Mouse (Mus musculus) hindbrain, embryonic 12.5 days (tissue): Measurements from ENCODE around the gene Mrps18b. TPM values are rescaled to one million over a fixed set of nuclear protein-coding genes. Genes with fewer than 3 reads are reported as not detected.
A peak's percentile ranks its signal among the peaks of the same experiment; 100 is the strongest.

Experiments
- ATAC-seq: fragments of 200-750 bp; cut with Nextera tagmentation; 2 replicates; pipeline ENCODE4 v1.8.0; 2017; ENCODE audit warnings: moderate TSS enrichment; ENCODE audit not compliant: low FRiP score
- H3K27ac ChIP-seq: fragments of 300-500 bp; sonication (generic); 2 replicates; pipeline ENCODE4 v1.5.1; 2016; ENCODE audit warnings: mild to moderate bottlenecking
- H3K27me3 ChIP-seq: fragments of 300-500 bp; sonication (generic); 2 replicates; pipeline ENCODE4 v1.6.1; 2016; ENCODE audit warnings: mild to moderate bottlenecking
- H3K36me3 ChIP-seq: fragments of 300-500 bp; sonication (generic); 2 replicates; pipeline ENCODE4 v1.6.1; 2016; ENCODE audit warnings: mild to moderate bottlenecking
- H3K4me1 ChIP-seq: fragments of 300-500 bp; sonication (generic); 2 replicates; pipeline ENCODE4 v1.6.1; 2016
- H3K4me2 ChIP-seq: fragments of 300-500 bp; sonication (generic); replicated peaks from 2 replicates; pipeline ENCODE4 v1.6.1; 2016; ENCODE audit warnings: mild to moderate bottlenecking
- H3K4me3 ChIP-seq: fragments of 300-500 bp; sonication (generic); 2 replicates; pipeline ENCODE4 v1.5.1; 2016; ENCODE audit warnings: mild to moderate bottlenecking
- H3K9ac ChIP-seq: fragments of 300-500 bp; sonication (generic); 2 replicates; pipeline ENCODE4 v1.6.1; 2016; ENCODE audit warnings: mild to moderate bottlenecking, moderate library complexity
- H3K9me3 ChIP-seq: fragments of 300-500 bp; sonication (generic); replicated peaks from 2 replicates; pipeline ENCODE4 v1.6.1; 2016; ENCODE audit warnings: mild to moderate bottlenecking
- WGBS: fragments of 180-500 bp; shearing (Covaris S2); methylation state at CpG from one replicate; pipeline ENCODE4 v1.1.7; 2016; 5-methylcytosine and 5-hydroxymethylcytosine counted together
- polyA plus RNA-seq: library from polyadenylated mRNA; unstranded; fragments of >200 nt; fragmentation: Nextera tagmentation; extraction: Ambion mirVana; gene quantifications from 2 replicates; pipeline ENCODE4 v1.2.1, GENCODE M21; 2016

Gene Mrps18b
- polyA plus RNA-seq, 1 experiment from 2014 or later: 51.1 TPM

DNA sequence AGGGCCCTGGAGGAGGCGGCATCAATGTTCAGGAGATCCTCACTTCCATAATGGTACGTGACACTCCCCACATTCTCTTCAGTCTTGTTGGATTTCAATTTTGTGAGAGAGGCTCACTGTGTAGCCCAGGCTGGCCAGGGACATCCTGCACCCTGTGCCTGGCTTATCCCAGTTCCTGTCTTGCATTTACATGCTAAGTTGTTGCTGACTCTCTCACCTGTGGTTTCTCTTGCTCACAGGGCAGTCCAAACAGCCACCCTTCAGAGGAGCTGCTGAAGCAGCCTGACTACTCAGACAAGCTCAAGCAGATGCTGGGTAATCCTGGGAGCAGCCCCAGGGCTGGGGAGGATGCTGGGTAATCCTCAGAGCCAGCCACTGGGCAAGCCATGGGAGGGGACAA lies 13.3 kb upstream of the Mrps18b start:
- H3K36me3 ChIP-seq: peaks cover 71% of the 10 kb centered on the region
- H3K9ac ChIP-seq: no peak overlapping the region
- no peaks in the 10 kb centered on the region for H3K4me1 ChIP-seq
- H3K4me2 ChIP-seq: no peak overlapping the region
- no peak for ATAC-seq
- no peak overlapping the region for H3K4me3 ChIP-seq
- H3K27me3 ChIP-seq: no peaks in the 10 kb centered on the region
- no peak overlapping the region for H3K27ac ChIP-seq
- 100% methylated on average over 2 of the region's 2 CpGs for WGBS
- H3K9me3 ChIP-seq: no peaks in the 10 kb centered on the region

DNA sequence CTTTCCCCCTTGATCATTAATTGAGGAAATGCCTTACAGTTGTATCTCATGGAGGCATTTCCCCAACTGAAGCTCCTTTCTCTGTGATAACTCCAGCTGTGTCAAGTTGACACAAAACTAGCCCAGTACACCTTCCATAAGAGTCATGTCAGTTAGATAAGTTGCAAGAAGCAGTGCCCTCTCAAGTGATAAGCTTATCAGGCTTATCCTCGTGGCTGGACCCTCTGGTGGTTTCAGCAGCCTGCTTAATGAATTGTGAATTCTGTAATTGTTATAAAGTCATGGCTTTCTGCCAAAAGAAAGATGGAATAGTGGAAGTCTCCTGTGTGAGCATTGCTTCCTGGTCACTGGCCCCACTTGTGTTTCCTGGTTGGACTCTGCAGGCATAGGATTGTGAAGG lies 11.3 kb upstream of the Mrps18b start:
- ATAC-seq: no peak
- Histone ChIP-seq H3K27me3 (no peaks in the 10 kb centered on the region), H3K9me3 (no peaks in the 10 kb centered on the region), H3K4me3 (no peak overlapping the region), H3K4me1 (no peaks in the 10 kb centered on the region), H3K27ac (no peak overlapping the region), H3K9ac (no peak overlapping the region), H3K4me2 (no peak overlapping the region), H3K36me3 (peaks cover 86% of the 10 kb centered on the region)
- 81% methylated on average over 1 of the region's 1 CpGs for WGBS

DNA sequence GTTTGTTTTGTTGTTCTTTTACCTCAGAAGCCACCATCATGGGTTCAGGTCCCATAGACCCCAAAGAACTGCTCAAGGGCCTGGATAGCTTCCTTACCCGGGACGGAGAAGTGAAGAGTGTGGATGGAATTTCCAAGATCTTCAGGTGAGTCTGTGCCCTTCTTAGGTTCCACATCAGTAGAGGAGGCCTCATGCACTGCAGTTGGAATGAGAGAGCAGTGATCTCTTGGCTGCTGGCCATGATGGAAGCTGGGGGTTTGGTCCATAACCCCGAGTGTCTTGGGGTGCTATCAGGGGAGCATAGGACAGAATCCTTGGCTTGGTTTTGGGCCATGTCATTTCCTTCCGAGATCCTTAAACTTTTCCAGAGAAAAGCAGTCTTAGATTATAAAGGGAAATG lies 7.1 kb upstream of the Mrps18b start:
- Histone ChIP-seq H3K36me3 (peaks cover 50% of the 10 kb centered on the region), H3K4me1 (peaks cover 27% of the 10 kb centered on the region), H3K27ac (no peak overlapping the region), H3K4me2 (no peak overlapping the region), H3K27me3 (no peaks in the 10 kb centered on the region), H3K9me3 (no peaks in the 10 kb centered on the region), H3K9ac (no peak overlapping the region), H3K4me3 (no peak overlapping the region)
- WGBS: 91% methylated on average over 4 of the region's 4 CpGs
- ATAC-seq: no peak

DNA sequence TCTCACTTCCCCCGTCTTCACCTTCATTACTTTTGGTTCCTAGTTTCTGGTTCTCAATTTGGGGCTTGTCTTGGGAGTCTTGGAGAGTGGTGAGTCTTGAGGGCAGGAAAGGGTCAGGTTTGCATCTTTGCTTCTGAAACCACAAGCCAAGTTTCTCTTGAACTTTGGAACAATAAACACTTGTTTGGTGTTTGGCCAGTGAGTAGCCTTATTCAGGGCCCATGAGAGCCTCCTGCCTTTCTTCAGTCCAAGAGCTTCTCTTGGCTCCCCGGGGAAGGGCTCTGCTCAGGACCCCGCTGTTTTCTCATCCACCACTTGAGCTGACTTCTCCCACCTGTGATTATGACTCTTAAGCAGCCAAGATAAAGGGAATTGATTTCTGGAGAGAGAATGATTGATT lies 6.4 kb upstream of the Mrps18b start:
- H3K27ac ChIP-seq: no peak overlapping the region
- no peak overlapping the region for H3K4me3 ChIP-seq
- peaks cover 43% of the 10 kb centered on the region for H3K36me3 ChIP-seq
- H3K9ac ChIP-seq: no peak overlapping the region
- peaks cover 27% of the 10 kb centered on the region for H3K4me1 ChIP-seq
- H3K4me2 ChIP-seq: no peak overlapping the region
- H3K27me3 ChIP-seq: no peaks in the 10 kb centered on the region
- H3K9me3 ChIP-seq: no peaks in the 10 kb centered on the region
- WGBS: 89% methylated on average over 3 of the region's 3 CpGs
- ATAC-seq: no peak

DNA sequence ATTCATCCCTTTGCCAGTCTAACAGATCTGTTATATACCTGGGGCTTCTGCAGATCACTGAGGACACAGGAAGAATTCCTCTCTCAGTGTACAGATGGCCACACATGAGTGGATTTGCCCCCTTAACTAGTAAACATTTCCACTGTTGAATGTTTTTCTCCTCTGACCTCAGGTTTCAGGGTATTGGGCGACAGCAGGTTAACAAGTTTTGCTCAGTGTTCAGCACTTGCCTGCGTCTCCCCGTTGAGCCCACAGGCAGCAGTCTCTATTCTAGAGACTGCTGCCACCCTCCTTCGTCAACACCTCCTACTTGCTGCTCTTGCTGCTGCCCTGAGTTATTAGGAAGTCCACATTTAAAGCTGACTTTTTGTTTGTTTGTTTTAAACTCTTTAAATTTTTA lies 5.5 kb upstream of the Mrps18b start:
- Histone ChIP-seq H3K36me3 (peaks cover 37% of the 10 kb centered on the region), H3K4me1 (peaks cover 27% of the 10 kb centered on the region), H3K27ac (no peak overlapping the region), H3K4me3 (no peak overlapping the region), H3K9me3 (no peaks in the 10 kb centered on the region), H3K27me3 (no peaks in the 10 kb centered on the region), H3K4me2 (no peak overlapping the region), H3K9ac (no peak overlapping the region)
- no peak for ATAC-seq
- 89% methylated on average over 4 of the region's 4 CpGs for WGBS

DNA sequence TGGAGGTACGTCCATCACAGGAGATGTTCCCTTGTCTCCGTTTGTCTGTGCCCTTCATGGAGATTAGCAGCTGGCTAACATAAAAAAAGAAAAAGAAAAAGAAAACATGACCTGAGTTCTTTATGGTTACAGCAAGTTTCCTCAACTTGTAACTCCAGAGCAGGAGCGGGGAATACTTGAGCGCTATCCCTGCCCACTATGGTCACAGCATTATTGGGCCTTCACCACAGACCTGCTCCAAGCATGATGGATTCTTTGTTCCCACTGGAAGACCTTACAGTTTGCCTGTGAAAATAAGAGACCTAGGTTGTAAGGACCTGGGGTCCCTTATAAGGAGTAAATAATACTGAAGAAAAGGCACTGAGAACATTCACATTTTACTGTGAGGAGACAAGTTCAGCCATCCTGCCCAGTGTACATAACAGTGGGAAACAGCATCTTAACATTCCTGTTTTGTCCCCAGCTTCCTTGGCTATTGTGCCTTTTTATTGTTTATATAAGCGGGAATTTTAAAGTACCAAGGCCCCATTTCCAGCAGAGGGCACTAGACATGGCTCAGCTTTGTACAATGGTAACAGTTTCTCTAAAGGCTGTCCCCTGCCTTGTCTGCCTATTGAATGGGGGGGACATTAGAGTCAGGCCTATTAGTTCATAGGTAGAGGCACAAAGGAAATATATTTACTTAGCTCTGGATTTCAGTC lies 4.8 kb upstream of the Mrps18b start:
- Histone ChIP-seq H3K36me3 (peaks cover 30% of the 10 kb centered on the region), H3K9me3 (no peaks in the 10 kb centered on the region), H3K4me2 (peak overlapping the region; percentile 89; the same call in 1 of the 2 replicates), H3K27me3 (no peaks in the 10 kb centered on the region), H3K9ac (no peak overlapping the region; the same call in 1 of the 2 replicates), H3K4me1 (peaks cover 27% of the 10 kb centered on the region), H3K27ac (peak overlapping the region; percentile 99), H3K4me3 (no peak overlapping the region)
- ATAC-seq: no peak
- WGBS: 73% methylated on average over 5 of the region's 5 CpGs

DNA sequence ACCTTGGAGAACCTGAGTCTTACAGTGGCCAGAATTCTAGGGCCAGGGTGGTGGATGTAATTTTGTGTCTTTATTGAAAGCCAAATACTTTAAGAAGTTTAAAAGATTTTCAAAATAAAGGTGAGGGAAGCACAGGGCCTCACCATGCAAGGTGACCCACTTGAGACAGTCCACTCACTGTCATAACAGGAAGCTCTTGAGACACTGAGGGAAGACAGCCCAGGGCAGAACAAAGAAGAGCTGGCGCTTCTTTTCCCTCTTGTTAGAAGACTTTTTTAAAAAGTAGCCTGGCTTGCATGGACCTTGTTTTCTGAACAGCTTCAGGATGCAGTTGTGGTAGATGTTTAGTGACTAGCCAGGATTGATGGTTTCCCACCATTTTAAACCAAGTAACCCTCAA lies 4.2 kb upstream of the Mrps18b start:
- 86% methylated on average over 1 of the region's 1 CpGs for WGBS
- peaks cover 30% of the 10 kb centered on the region for H3K4me1 ChIP-seq
- ATAC-seq: no peak
- H3K36me3 ChIP-seq: peaks cover 25% of the 10 kb centered on the region
- H3K9me3 ChIP-seq: no peaks in the 10 kb centered on the region
- no peak overlapping the region for H3K9ac ChIP-seq
- H3K4me2 ChIP-seq: peak overlapping the region; percentile 89
- peak overlapping the region; percentile 99 for H3K27ac ChIP-seq
- H3K4me3 ChIP-seq: no peak overlapping the region
- H3K27me3 ChIP-seq: no peaks in the 10 kb centered on the region

DNA sequence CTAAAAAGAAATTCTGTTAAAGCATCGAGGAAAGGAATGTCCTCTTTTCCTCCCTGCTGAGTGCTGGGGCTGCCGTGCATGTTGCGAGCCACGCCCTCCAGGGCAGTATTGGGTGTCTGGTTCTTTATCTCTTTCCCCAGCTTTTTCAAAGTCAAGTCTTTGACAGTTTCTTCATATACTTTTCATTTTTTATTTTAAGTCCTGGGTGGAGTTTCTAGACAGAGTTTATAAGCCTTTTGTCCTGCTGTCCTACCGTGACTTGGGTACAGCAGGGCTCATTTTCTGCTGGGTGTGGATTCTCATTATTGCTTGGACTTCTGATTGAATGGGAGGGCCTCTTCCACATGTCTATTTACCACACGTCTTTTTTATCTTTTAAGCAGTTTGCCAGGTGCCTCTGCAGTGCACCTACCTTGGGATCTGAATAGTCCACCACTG lies 3.7 kb upstream of the Mrps18b start:
- Histone ChIP-seq H3K4me3 (peak overlapping the region; percentile 65), H3K36me3 (peaks cover 20% of the 10 kb centered on the region), H3K9me3 (no peaks in the 10 kb centered on the region), H3K27me3 (no peaks in the 10 kb centered on the region), H3K4me2 (peak overlapping the region; percentile 89), H3K4me1 (peaks cover 35% of the 10 kb centered on the region), H3K9ac (peak overlapping the region; percentile 96), H3K27ac (peak overlapping the region; percentile 99)
- ATAC-seq: no peak
- WGBS: 51% methylated on average over 6 of the region's 6 CpGs

DNA sequence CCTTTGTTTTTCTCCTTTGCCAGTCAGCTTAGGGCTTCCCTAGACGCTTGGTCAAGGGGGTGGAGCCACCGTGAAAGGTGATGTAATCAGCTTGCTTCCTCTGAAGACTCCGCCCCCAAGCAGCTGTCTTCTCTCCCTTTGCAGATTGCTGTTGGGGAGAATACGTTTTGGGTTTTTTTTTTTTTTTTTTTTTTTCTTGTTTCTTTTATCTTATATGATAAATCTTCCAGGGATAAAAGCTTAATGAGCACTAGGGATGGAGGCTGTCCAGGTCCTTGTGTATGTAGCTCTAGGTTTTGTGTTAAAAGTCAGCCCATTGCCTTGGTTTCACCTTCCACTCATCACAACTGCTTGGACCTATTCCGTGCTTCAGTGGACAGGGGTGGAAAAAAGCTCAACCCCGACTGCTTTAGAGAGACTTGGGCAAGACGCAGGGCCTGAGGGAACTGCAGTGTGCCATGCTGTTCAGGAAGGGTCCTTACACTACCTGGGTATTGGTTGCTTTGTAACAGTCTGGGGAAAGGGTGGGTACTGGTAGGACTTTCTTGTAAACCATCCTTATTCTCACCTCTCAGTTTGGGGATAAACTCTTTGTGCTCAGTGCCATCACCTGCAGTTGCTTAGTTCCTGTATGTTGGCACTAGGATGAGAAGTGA lies 3.0 kb upstream of the Mrps18b start:
- peak; percentile 44 for ATAC-seq
- H3K27ac ChIP-seq: peak overlapping the region; percentile 99
- H3K9ac ChIP-seq: peak overlapping the region; percentile 96
- peak overlapping the region; percentile 89 for H3K4me2 ChIP-seq
- peaks cover 15% of the 10 kb centered on the region for H3K36me3 ChIP-seq
- no peaks in the 10 kb centered on the region for H3K9me3 ChIP-seq
- WGBS: 14% methylated on average over 7 of the region's 7 CpGs
- H3K4me1 ChIP-seq: peaks cover 37% of the 10 kb centered on the region
- H3K4me3 ChIP-seq: peak overlapping the region; percentile 65
- no peaks in the 10 kb centered on the region for H3K27me3 ChIP-seq

DNA sequence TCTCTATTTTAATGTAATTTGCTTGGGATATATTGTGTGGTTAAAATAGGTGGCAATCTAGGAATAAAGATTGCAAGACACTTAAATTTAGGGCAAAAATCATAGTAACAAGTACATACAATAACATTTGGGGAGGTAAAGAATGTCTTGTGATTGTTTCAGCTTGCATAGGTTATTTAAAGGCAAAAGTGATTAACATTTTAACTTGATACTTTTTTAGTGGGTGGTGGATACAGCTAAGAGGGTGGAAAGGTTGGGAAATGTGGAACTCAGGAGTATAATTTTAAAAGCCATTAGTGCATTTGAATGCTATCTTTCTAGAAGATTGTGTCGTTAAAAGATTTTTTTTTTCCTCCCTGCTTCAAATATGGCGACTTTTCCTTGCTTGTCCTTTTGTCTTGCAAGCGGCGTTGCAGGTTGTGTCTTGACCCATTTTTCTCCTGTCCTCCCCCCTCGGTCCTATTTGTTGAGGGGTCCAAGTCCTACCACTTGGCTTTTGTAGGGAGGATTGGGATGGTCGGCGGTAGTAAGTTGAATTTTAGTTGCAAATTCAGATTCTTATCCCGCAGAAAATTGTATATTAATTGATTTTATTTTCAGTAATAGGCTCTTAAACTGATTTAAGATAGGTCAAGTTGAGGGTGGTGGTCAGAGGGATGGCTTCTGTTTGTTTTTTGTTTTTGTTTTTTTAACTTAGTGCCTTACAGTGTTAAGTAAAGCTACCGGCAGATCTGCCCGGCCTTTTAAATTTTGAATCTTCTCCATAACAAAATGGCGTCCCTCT lies 2.3 kb upstream of the Mrps18b start:
- WGBS: under 1% methylated on average over 11 of the region's 11 CpGs

DNA sequence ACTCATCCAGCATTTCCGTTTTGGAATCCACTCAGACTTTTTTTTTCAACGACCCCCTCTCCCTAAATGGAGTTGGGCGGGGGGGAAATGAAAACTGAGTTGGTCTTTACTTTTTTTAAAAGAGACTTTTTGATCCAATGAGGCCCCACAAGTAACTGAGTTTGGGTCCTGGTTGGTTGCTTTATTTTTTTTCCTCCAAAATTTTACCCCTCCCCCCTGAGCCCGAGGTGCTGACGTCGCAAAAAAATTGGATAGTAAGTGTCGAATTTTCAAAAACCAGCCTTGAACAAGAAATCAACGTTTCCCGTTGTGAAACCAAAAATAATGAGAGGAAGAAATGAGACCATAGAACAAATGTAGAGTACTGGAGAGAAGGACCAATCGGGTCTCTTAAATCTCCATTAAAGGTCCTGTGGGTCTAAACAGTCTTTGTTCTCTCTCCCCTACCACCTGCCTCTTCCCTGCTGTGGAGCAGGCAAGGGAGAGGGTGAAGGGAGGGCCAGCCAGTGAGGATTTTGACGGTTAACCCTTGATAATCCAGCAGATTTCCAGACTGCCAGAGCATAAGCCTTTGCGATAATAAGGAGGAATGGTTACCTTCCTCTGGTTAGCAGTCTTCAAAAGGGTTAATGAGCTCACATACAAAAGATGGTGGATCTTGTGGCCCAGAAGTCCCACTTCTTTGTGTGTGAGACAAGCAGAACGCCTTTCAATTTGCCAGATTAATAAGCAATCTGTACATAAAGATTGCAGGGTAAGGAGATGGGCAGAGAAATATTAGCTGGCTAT lies 1.5 kb upstream of the Mrps18b start:
- H3K36me3 ChIP-seq: peaks cover 13% of the 10 kb centered on the region; the same call in 1 of the 2 replicates
- 0 out of 2 replicates have a peak, but pooled peaks have one; percentile 1 for ATAC-seq
- H3K9me3 ChIP-seq: no peaks in the 10 kb centered on the region
- under 1% methylated on average over 13 of the region's 13 CpGs for WGBS
- peak overlapping the region; percentile 99 for H3K27ac ChIP-seq
- H3K4me1 ChIP-seq: peaks cover 37% of the 10 kb centered on the region
- H3K9ac ChIP-seq: peak overlapping the region; percentile 96
- H3K4me2 ChIP-seq: peak overlapping the region; percentile 89
- no peaks in the 10 kb centered on the region for H3K27me3 ChIP-seq
- H3K4me3 ChIP-seq: peak overlapping the region; percentile 65

More for the DNA sequence above, 2.3 kb upstream of the Mrps18b start:
- Histone ChIP-seq H3K9me3 (no peaks in the 10 kb centered on the region), H3K4me2 (peak overlapping the region; percentile 89), H3K27ac (peak overlapping the region; percentile 99), H3K4me3 (peak overlapping the region; percentile 65), H3K27me3 (no peaks in the 10 kb centered on the region), H3K36me3 (peaks cover 11% of the 10 kb centered on the region; the same call in 1 of the 2 replicates), H3K4me1 (peaks cover 37% of the 10 kb centered on the region), H3K9ac (peak overlapping the region; percentile 96)
- no peak for ATAC-seq

DNA sequence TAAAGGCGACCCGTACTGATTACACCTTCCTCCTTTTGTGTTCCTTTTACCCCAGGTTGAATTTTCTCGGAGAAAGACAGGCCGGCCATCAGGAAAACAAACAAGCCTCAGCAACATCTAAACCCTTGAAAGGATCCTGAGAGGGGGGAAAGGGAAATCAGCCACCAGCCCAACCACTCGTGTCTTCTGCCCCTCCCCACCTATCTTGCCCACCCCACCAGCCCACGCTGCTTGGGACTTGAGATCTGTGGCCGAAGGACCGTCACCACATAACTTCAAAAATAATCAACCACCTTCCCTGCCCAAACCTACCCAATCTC lies 914 bp upstream of the Mrps18b start:
- H3K36me3 ChIP-seq: peaks cover 17% of the 10 kb centered on the region; the same call in 1 of the 2 replicates
- peak overlapping the region; percentile 96 for H3K9ac ChIP-seq
- H3K27ac ChIP-seq: peak overlapping the region; percentile 99
- peak overlapping the region; percentile 65 for H3K4me3 ChIP-seq
- 0% methylated on average over 8 of the region's 8 CpGs for WGBS
- peak overlapping the region; percentile 89 for H3K4me2 ChIP-seq
- no peaks in the 10 kb centered on the region for H3K9me3 ChIP-seq
- H3K4me1 ChIP-seq: peaks cover 35% of the 10 kb centered on the region
- H3K27me3 ChIP-seq: no peaks in the 10 kb centered on the region
- ATAC-seq: no peak
